Mouse (Mus musculus) gastrocnemius, postnatal 4 days (tissue): ENCODE measurements around the gene Pdap1. TPM values are rescaled to one million over a fixed set of nuclear protein-coding genes. Genes with fewer than 3 reads are reported as not detected.
"Not testable (repeated sequence)": the region's sequence is repeated elsewhere in the genome, so short reads cannot be mapped to it uniquely, and the experiment has no call there.

Experiments used
- DNase-seq, 2 experiments: peaks; one replicate each; pipeline ENCODE4 v3.0.0; 2021 to 2022; ENCODE audit warnings: low spot score in 2 of 2, mixed read lengths in 2 of 2
- total RNA-seq, 2 experiments: library from RNA; stranded (reverse); gene quantifications; 2 replicates each; pipeline ENCODE4 v1.2.3; 2021

The Pdap1 gene
- total RNA-seq, 2 experiments from 2014 or later = 75.9 to 79.5 TPM

DNA sequence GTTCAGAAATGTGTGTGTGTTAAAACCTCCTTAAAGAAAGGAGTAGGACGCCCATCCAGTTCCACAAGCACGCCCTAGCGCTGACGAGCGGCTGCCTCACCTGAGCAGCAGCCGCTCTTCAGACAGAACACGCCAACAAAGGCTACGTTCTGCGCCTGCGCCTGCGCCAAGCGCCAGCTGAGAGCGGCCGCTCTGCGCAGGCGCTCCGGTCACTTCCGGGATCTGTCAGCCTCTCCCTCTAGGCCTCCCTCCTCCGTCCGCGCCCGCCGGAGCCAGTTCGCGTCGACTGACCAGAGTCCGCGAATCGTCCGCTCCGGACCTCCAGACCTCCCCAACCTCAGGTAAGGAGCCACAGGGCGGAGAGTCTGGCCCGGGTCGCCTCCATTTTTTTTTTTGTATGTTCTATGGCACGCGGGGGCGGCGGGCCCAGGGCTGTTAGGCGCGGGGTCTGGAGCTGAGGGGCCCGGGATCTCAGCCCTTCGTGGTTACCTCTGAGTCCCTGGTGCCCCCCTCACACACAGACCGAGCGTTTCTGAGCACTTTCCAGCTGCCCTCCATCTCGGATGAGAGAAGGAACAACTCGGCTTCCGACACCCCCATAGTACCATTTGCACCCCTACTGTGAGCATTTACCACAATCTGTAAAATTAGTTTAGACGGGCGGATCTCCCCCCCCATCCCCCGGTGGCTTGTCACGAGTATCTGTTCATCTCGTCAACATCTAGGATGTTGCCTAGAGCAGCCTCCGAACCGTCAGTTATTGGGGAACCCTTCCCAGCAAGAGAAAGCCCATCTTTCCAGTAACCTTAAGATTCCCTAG lies 56.2 kb downstream of the Pdap1 start, which contains the start of the genes Arpc1a and Kpna7:
Gene Arpc1a, plus strand, starts transcription at position 199 of the 820 bp plus-strand sequence.
Gene Kpna7, minus strand, starts transcription at position 399 of the 820 bp plus-strand sequence.
- peak; percentile 88 to 95 for DNase-seq

GRCm38 (mm10) chr5:145083201-145083600 lies 56.8 kb downstream of the Pdap1 start:
- DNase-seq = not testable (repeated sequence)

- no peak for DNase-seq
Observed at GRCm38 (mm10) chr5:145081866-145082613, 58.0 kb downstream of the Pdap1 start.

Other genes with a start within 250 kb of the Pdap1 start
- gene Smurf1, start 174.4 kb downstream of the Pdap1 start, total RNA-seq = 10 to 100 TPM; 24.7 to 27.0 TPM
- not detected for gene Gm4871, start 107.5 kb downstream of the Pdap1 start, total RNA-seq
- gene 1700018F24Rik, start 97.2 kb downstream of the Pdap1 start, total RNA-seq = not detected
- gene Arpc1a, start 56.4 kb downstream of the Pdap1 start, total RNA-seq = 10 to 100 TPM; 65.0 to 66.6 TPM
- gene Kpna7, start 56.2 kb downstream of the Pdap1 start, total RNA-seq = not detected
- gene Arpc1b, start 26.0 kb downstream of the Pdap1 start, total RNA-seq = 100 to 1,000 TPM; 124 to 142 TPM
- gene Bud31, start 124 bp upstream of the Pdap1 start, total RNA-seq = 10 to 100 TPM; 80.9 to 82.5 TPM
- gene Ptcd1, start 26.9 kb upstream of the Pdap1 start, total RNA-seq = 10 to 100 TPM; 13.2 to 16.6 TPM
- gene Cpsf4, start 27.0 kb upstream of the Pdap1 start, total RNA-seq = 10 to 100 TPM; 17.1 to 20.1 TPM
- gene Atp5j2, start 51.8 kb upstream of the Pdap1 start, total RNA-seq = 100 to 1,000 TPM; 464 to 480 TPM
- gene Zkscan14, start 61.6 kb upstream of the Pdap1 start, total RNA-seq = 1 to 10 TPM; 5.5 to 7.3 TPM
- 10 to 100 TPM; 11.3 to 11.9 TPM for gene Zkscan5, start 64.3 kb upstream of the Pdap1 start, total RNA-seq
- gene Zfp655, start 91.5 kb upstream of the Pdap1 start, total RNA-seq = 10 to 100 TPM; 19.0 to 22.9 TPM
- gene Zscan25, start 140.3 kb upstream of the Pdap1 start, total RNA-seq = 10 to 100 TPM; 12.6 to 15.4 TPM
- gene Cyp3a57, start 205.0 kb upstream of the Pdap1 start, total RNA-seq = not detected